Mouse (Mus musculus) right cerebral cortex, postnatal 36 days (tissue): ENCODE results near the gene Pced1b.
"Not testable (repeated sequence)": the region's sequence is repeated elsewhere in the genome, so short reads cannot be mapped to it uniquely, and the experiment has no call there.

Source experiments
- DNase-seq, 2 experiments: peaks; one replicate each; pipeline ENCODE4 v3.0.0; 2022; ENCODE audit warnings: low spot score in 2 of 2, mixed read lengths in 1 of 2

Pced1b gene

DNA sequence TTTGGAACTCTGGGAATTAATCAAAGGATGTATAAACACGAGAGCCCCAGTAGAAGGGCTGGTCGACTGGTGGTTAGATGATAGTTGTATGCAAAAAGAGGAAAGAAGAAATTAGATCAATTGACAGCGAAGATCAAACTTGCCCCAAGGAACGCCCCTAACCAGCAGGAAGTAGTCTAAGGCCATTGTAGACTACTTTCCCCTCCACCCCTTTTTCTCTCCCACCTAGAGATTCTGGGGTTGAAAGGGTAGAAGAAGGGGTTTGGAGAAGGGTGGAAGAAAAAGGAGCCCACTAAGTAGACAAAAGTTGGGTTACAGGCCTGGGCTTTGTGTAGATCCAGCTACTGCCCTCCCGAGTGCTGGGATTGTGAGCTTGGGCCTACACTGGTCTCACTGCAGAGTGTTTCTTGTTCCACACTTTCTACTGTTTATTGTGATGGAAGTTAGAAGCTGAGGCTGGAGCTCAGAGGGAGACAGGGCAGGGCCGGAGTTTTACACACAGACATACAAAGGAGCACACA lies 125.8 kb downstream of the Pced1b start:
- no peak for DNase-seq

DNA sequence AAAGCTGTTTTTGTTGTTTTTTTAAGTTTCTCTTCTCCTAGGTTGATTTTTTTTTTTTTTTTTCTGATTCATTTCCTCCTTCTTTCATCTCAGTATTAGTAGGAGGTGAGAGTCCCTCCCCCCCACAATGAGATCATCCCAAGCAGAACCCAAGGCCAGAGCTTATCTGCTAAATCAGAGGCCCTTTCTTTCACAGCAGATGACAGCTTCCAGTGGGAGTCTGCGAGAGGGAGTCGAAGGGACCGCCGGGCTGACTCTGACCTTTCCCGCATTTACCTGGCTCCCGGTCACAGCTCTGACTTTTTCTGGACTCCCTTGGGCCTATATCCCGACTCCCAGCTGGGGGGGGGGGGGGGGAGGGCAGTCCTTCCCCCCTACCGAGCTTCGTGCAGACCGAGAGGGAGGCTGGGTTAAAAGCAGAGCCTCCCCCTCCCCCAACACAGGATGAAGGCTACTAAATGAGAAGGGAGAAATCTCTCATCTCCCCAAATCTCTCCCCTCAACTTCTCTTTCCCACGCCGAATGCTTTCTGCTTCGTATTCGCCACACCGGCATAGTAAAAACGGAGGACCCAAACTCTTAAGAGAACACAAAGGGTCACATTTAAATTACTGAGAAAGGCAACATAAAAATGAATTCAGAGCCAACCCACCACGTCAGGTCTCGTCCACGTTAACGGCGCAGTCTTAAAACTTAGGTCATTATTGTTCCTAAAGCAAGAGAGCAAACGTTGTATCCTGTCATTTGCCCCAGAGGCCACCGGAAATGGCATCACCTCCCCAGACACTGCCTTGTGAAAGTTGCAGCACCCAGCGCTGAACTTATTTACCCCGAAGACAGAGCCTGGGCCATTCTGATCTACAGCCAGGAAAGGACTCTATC lies 126.5 kb downstream of the Pced1b start:
- DNase-seq, result no peak

DNA sequence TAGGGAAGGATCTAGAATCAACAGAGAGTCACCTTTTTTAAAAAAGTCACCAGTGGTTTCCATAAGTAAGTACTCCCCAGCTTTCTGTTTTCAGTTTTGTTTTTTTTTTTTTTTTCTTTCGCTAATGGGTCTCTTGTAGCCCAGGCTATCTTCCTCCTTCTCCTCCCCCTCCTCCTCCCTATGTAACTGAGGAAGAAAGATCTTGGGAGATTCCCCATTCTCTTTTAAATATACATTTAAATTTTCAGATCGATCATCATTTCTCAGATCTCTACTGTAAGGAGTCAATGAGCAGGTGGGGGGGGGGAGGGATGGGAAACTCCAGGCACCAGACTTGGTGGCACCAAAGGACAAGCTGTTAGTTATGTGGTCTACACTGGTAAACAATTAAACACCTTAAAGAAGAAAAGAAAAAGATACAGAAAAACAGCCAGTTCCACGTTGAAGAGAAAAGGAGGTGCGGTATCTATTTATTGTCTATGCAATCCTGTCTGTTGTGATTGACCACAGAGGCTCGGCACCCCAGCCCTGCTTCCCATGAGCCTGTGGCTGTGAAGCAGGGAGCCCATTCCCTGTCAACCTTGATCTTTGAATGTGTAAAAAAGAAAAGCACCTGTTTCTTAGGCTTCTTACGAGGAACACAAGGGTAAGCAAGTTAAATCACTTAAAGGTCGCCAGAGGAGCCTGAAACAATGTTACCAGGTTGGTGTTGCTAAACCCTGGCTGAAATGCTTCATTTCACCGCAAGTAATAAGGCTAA lies 127.4 kb downstream of the Pced1b start:
- no peak for DNase-seq

DNA sequence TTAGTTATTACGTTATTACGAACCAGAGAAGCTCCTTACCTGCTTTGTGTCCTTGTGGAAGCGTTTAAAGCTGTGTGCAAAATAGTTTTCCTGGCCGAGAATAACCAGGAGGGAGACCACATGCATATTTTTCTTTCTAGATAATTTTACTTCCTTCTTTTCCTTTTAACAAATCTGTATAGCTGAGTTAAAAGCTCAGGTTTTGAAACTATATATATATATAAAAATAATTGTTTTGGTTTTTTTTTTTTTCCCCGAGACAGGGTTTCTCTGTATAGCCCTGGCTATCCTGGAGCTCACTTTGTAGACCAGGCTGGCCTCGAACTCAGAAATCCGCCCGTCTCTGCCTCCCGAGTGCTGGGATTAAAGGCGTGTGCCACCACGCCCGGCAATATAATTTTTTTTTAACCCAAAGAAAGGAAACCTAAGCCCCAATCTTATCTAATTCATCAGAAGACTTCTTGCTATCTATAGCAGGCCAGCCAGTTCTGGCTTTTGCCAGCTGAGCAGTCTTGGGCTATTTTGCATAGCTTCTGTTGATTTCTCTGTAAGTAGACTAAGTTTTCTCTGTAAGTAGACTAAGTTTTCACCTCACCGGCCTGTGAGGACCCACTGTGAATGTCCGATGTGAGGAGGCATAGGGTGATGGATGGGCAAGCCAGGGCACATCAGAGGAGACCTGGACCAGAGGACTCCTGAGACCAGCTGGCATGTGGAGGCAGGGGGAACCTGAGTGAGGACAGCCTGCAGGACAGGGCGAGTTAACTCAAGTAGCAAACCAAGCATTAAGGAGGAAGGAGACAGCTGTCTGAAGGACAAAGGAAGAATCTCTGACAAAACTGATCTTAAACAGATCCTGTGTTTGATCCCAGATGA lies 128.2 kb downstream of the Pced1b start:
- DNase-seq, result no peak

DNA sequence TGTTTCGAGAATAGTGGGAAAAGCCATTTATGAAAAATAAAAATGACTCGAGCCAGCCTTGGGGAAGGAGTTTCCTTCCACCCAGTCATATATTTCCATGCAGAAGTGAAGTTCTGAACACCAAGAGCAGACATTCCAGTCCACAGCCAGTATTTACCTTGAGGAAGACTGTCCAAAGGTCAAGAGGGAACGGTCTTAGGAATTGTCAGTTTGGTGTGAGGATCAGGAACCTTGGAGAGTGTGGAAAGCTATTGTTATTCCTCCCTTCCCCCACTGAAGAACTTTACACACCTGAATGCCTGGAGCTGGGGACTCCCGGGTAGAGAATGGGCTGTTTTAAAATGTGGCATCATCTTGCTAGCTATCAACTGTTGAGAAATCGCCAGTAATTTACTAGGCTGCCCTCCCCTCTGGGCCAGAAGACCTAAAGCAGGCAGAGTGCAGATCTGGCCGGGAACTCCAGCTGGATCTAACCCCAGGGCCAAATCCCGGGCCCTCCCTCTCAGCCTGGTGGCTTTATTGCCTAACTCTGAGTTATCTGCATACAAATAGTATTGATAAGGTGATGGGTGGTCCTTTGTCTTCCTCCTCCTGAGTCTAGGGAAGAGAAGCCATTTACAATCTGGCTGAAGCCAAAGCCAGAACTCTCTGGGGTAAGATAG lies 129.3 kb downstream of the Pced1b start:
- DNase-seq, result no peak

DNA sequence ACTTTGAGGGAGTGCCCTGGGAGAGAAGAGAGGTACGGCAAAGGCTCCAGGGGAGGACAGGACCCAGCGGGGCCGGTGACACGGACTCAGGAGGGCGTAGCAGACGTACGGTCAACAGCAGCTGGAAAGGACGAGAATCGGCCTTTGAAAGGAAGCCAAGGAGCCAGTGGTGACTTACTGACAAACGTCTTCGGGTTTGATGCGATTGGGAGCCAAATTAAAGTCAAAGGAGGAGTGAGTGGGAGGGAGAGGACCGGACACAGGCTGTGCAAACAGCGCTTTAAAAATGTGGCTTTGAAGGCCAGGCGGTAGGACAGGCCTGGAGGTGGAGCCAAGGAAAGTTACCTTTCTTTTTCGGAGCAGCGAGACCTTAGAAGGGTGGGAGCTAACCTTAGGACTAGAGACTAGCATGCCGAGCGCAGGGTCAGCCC lies 129.9 kb downstream of the Pced1b start:
- no peak for DNase-seq

DNA sequence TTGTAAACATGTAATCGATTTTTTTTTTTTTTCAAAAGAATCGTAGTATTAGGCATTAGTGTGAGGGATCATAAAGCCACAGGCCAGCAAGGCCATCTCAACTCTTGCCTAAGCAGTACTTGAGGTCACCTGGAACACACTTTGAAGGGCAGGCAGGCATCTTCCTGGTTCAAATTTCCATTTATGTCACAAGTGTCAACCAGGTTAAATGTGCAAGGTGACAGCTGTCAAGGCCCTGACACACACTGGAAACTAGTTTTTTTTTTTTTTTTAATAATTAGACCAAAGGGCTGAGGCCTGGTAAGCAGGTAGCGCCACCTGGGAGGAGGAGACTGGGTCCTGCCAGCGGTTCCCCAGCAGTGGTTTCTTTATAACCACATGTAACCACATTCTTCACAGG lies 131.2 kb downstream of the Pced1b start:
- DNase-seq, result no peak

DNA sequence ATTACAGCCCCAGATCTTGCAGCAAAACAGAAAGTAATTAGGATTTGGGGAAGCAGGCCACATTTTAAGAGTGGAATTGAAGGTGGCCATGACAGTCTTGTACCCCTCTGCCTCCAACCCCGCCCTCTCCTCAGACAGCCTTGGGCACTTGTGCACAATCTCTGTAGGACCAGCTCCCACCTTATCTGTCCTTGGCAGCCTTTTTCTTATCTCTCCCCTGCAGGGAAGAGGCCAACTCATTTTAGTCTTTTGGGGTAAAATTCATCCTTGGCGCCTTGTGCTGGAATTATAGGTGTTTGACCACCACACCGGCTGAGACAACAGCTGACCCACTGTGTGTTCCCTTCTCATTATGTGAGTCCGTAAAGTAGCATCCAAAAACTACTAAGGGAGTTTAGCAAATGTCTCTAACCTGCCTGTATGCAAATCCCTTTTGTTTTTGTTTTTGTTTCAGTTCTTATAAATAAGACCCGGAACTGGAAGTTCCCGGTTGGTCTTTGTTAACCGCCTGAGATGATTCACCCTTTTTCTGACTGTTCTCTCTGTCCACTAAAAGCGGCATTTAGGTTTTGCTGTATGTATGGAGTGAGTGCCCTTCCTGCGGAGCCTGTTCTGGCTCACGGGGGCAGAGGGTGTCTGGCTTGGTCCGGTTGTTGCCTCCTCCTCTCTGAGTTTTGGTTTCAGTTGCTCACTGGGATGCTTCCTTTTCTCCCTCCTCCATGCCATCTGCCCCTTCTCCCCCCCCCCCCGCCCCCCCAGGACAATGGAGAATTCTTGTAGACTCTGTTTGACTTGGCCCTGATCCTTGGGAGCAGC lies 132.8 kb downstream of the Pced1b start:
- DNase-seq, result no peak

DNA sequence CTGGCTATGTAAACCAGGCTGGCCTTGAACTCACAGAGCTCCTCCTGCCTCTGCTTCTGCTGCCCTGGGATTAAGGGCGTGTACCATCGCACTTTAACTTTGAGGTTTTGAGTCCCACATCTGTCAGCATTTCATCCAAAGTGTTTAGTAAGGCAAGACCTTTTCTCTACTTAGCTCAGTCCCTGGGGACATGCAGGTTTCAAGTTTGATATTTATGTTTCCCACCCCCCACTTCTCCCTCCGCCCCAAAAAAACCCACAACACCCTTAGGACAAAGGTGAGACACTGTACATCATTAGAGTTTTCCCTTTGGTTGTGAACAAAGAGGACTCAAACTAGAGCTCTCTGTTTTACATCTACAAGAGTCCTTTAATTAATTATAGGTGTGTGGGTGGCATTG lies 135.7 kb downstream of the Pced1b start:
- DNase-seq, result no peak

DNA sequence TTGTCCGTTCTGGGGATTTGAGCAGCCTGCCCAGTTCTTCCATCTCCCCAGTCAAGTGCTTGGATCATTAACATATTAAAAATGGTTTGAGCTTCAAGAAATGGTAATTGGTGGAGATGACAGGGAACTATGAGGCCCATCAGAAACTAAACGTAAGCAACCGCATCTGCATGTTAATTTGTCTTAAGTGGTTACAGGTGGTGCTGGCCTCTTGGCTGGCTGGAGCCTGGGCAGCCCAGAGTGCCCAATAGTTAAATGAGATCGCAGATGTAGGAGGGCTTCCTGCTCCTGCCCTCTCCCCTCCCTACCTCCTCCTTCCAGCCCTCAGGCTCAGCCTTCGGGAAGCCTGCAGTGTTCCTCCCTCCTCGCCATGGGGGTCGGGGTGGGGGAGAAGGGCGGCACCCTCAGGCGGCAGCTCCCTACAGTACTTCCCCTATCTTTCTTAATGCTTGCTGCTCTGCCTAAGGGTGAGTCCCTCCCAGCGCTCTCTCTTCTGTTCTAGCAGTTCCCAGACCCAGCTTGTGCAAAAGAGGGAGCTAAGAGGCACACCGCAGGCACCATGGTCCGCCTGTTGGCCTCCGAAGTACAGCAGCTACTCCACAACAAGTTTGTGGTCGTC lies 136.7 kb downstream of the Pced1b start:
- no peak for DNase-seq

DNA sequence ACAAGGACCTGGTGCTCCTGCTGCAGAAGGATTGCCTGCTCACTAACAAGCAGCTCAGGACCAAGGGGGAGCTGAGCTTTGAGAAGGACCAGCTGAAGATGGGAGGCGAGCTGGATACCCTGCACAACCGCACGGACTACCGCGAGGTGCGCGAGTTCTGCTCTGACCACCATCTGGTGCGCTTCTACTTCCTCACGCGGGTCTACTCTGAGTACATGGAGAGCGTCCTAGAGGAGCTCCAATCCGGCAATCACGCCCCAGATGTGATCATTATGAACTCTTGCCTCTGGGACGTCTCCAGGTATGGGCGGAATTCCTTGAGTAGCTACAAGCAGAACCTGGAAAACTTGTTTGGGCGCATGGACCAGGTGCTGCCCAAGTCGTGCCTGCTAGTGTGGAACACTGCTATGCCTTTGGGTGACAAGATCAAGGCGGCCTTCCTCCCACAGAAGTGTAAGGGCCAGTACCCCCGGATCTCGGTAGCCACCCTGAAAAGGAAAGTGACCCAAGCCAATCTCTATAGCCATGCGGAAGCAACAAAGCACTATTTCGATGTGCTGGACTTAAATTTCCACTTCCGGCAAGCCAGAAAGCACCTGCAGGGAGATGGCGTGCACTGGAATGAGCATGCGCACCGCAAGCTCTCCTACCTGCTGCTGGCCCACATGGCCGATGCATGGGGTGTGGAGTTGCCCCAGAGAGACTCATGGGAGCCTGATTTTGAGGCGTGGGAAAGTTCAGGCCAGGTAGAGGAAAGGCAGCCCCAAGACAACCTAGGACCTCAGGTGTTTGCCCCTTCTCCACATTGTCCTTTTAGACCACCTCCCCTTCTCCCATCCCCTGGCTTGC lies 137.5 kb downstream of the Pced1b start:
- DNase-seq, result no peak

DNA sequence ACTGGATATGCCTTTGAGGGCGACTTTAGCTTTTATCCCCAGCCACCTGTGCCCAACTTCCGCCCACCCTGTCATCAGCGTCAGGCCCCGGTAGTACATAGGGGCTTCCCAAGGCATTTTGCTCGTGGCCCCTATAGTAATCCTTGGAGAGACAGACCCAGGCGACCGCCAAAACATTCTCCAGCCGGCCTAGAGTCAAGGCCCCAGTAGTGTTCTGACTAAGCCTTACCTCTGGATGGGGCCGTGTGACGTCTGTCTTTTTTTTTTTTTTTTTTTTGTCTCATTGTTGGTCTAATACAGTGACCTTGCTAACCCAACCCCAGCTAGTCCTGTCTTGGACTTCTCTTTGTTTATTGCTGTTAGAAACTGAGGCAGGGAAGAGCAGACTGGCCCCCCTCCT lies 138.3 kb downstream of the Pced1b start:
- not testable (repeated sequence) for DNase-seq

DNA sequence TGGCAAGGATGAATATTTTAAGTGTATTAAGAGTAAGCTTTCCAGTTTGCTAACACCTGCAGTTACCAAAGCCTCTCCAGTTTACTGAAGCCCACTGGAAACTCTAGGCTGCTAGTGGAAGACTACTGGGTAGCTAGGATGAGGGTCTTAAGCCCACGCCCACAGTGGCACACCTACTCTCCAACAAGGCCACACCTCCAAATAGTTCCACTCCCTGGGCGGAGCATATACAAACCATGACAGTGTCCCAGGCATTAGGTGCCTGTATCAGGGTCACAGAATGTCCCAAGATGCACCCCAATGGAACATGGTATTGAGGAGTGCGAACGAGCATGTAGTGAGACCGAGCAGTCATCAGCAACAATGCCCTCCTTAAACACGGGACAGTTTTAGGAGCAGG lies 140.9 kb downstream of the Pced1b start:
- no peak for DNase-seq

DNA sequence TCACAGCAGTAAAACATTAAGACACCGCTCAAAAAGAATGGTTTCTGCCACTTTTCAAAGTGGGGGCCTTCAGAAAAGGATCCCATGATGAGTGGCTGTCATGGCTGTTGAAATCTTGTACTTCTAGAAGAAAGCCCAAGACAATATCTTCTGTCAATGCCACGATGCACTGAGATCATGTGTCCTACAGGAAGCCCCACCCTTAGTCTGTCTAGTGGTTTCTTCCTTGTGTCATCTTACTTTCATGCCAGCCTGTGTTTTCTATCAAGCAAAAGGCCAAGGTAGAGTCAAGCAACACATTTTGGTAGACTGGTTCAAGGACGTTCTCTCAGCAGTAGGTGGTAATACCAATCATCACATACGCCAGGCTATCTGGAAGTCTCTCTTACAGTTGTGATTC lies 142.7 kb downstream of the Pced1b start:
- DNase-seq, result no peak

DNA sequence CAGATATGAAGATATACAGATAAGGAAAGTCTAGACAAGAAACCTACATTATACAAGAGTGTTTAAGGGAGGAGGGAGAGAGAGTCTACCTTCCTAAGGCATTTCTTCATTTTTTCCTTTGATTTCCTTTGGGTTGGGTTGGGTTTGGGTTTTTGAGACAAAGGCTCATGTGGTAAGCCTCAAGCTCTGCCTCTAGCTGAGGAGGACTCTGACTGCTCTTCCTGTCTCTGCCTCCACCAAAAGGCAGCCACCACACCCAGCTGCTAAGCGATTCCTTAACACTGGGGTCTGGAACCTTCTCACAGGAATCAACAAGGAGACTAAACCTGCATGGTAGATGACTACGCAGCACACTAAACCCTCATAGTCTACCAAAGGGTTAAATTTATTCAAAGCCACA lies 143.9 kb downstream of the Pced1b start:
- no peak for DNase-seq

DNA sequence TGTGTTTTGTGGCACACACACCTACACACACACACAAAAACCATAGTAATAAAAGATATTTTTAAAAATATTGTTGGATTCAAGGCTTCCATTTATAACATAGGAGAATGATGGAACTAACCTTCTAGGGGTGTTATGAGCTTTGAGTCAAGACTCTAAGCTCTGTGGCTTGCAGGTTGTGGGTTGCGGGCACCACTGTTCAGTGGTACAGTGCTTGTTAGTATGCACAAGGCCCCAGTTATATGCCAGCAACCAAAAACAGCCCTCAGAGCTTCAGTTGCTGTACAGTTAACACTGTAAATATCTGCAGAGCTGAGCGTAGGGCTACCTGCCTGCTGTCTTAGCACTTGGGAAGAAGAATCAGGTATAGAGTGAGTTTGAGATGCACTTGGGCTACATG lies 144.5 kb downstream of the Pced1b start:
- DNase-seq, result no peak

DNA sequence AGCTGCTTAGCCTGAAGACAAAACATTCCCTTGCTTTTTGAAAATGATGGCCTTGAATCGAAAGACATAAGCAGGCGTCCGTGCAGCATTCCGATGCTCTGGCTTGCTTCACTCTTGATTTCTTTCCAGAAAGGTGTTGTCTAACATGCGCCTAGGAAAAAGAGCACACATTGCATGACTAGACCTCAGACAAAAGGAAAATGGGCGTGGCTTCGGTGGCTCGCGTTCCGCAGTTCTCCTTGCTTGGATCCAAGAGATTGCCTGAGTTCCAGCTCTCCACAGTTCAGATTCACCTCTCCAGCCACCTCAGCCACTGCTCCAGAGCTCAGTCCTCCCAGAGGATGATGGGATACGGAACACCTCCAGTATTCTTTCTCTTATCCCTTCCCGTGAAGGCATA lies 147.7 kb downstream of the Pced1b start:
- DNase-seq, result no peak

DNA sequence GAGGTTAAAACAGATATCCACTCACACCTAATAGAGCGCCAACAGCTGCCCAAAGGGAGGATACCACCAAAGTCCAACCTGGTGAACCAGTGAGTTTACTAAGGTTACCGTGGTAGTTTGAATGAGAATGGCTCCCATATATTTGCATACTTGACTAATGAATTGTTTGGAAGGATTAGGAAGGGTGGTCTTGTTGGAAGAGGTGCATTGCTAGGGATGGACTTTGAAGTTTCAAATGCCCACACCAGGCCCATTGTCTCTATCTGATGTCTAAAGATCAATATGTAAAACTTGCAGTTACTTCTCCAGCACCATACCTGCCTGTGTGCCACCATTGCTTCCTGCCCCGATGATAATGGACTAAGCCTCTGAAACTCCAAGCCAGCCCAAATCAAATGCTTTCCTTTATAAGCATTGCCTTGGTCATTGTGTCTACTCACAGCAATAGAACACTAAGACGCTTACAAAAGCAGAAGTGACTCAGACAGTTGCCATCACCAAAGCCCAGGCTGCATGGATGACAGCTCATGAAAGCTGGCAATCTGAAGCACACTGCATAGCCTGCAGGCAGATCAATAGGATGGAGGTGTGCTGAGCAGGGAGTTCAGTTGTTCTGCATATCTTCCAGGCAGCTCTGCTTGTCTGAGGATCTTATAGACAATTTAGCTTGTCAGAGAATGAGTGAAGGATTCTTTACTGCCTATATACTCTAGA lies 149.8 kb downstream of the Pced1b start:
- no peak for DNase-seq
